Mouse (Mus musculus) lung, adult 2 months (tissue): ENCODE results near the gene Aff2. TPM values are rescaled to one million over a fixed set of nuclear protein-coding genes. Genes with fewer than 3 reads are reported as not detected.
A peak's percentile ranks its signal among the peaks of the same experiment; 100 is the strongest.

Experiments used
- DNase-seq: peaks from one replicate; pipeline ENCODE4 v3.0.0; 2022
- H3K4me1 ChIP-seq: fragments of 200-500 bp; 2 replicates; pipeline ENCODE4 v1.6.1; 2011; ENCODE audit warnings: low read length; ENCODE audit not compliant: control insufficient read depth, insufficient read depth
- H3K4me3 ChIP-seq: fragments of 200-500 bp; replicated peaks from 2 replicates; pipeline ENCODE3; 2011; ENCODE audit warnings: low read depth, mild to moderate bottlenecking, control low read depth, low read length; ENCODE audit errors: extremely low read depth
- CTCF ChIP-seq: fragments of 200-500 bp; IDR thresholded peaks from 2 replicates; pipeline ENCODE4 v1.5.1; 2011; ENCODE audit warnings: mild to moderate bottlenecking, low read length, control low read depth; ENCODE audit not compliant: insufficient read depth
- POLR2A ChIP-seq: fragments of 200-500 bp; IDR thresholded peaks from 2 replicates; pipeline ENCODE4 v1.6.1; 2011; ENCODE audit warnings: low read depth, mild to moderate bottlenecking, control low read depth, low read length, borderline replicate concordance; ENCODE audit errors: extremely low read depth
- WGBS: fragments of 180-500 bp; shearing (Covaris S2); methylation state at CpG from one replicate; pipeline ENCODE4 v1.1.7; 2018; 5-methylcytosine and 5-hydroxymethylcytosine counted together
- polyA plus RNA-seq: library from polyadenylated mRNA; depleted of rRNA; stranded (reverse); fragments of >200 nt; gene quantifications from 2 replicates; pipeline ENCODE4 v1.2.3, GENCODE M21; 2012; rRNA removed

Gene Aff2
- 0.79 and 1.3 TPM in 2 replicates for polyA plus RNA-seq

DNA sequence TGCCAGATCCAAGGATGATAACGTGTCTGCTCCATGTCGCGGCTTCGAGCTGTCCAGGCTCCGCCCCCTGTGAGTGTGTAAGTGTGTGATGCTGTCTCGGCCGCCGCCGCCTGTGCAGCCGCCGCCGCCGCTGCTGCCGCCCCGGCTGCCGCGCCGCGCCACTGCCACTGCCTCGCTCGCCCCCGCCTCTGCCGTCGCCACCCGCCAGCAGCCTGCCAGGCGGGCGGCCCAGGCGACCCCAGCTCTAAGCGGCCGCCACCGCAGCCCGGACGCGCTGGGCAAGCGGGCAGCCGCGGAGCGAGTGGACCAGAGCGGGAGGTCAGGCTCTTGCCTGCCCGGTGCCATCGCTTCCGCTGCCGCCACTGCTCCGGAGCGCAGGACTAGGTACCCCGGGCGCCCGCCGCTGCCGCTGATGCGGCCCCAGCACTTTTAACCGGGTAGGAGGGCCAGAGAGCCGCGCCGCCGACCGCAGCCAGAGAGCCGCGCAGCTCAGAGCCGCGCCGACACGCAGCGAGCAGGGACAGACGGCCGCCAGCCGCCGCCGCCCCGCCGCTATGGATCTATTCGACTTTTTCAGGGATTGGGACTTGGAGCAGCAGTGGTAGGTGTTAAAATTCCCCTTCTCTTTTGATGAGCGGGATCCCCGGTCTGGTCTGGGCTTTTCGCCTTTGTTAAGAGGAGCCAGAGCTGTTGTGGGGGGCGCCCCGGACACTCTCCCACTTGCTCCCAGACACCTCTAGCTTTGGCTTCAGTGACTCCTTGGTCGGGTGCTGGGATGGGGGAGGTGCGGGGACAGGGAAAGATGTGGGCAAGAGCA lies at the start of gene Aff2:
Aff2 (plus strand) TSS at position 57 of the 817 bp plus-strand sequence.
- peak within 1 kb of the TSS; percentile 45 for H3K4me3 ChIP-seq
- 19% methylated on average over 79 of the region's 79 CpGs for WGBS
- no peak for TF ChIP-seq CTCF
- no peak for TF ChIP-seq POLR2A
- no peak for DNase-seq
- H3K4me1 ChIP-seq = no peaks in the 10 kb centered on the region

DNA sequence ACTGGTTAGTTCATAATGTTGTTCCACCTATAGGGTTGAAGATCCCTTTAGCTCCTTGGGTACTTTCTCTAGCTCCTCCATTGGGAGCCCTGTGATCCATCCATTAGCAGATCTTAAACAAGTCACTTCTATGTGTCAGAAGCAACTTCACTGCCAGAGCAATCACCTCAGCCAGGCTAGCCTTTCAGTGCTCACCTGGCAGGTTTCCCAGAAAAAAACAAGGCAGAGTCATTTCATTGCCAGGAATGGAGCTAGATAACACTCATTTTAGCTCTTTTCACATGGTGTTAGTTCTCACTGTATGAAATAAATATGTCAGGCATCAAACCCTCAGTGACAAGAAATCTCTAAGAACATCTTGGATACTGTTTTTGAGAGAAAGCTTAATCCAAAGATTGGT lies 22.8 kb upstream of the Aff2 start:
- Histone ChIP-seq H3K4me1 (no peaks in the 10 kb centered on the region), H3K4me3 (no peak overlapping the region)
- no peak for DNase-seq
- TF ChIP-seq POLR2A (no peak), CTCF (no peak)

DNA sequence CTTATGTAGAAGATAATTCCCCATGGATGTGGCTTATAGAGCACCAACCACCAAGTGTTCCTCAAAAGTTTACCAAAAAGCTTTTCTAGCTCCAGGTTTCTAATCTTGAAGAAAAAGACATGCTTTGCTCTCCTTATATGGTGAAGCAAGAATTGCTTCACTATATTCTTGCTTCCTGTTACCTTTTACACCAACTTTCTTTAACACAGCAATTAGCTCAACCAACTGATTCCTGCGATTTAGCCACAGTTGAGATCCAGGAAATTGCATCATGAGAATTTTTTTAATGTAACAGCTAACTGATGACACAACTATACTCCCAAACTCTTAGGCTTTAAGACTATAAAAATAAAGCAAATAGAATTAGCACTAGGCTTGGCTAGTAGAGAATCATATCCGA lies 4.5 kb upstream of the Aff2 start:
- no peak for TF ChIP-seq CTCF
- no peak for TF ChIP-seq POLR2A

GRCm38 (mm10) chrX:69359360-69359759 lies 734 bp upstream of the Aff2 start:
- H3K4me1 ChIP-seq = no peaks in the 10 kb centered on the region
- WGBS = 41% methylated on average over 5 of the region's 5 CpGs
- no peak for DNase-seq
- no peak for TF ChIP-seq CTCF
- TF ChIP-seq POLR2A = no peak
- no peak overlapping the region for H3K4me3 ChIP-seq

More for the DNA sequence above, 4.5 kb upstream of the Aff2 start:
- WGBS = 69% methylated on average over 2 of the region's 2 CpGs
- Histone ChIP-seq H3K4me1 (no peaks in the 10 kb centered on the region), H3K4me3 (no peak overlapping the region)
- DNase-seq = no peak

- Histone ChIP-seq H3K4me1 (no peaks in the 10 kb centered on the region), H3K4me3 (no peak overlapping the region)
- TF ChIP-seq POLR2A (no peak), CTCF (no peak)
- 20% methylated on average over 4 of the region's 4 CpGs for WGBS
- DNase-seq = no peak
Observed at GRCm38 (mm10) chrX:69359885-69360237, 233 bp upstream of the Aff2 start.

- WGBS = 20% methylated on average over 10 of the region's 10 CpGs
- H3K4me1 ChIP-seq = no peaks in the 10 kb centered on the region
- H3K4me3 ChIP-seq = peak overlapping the region; percentile 45
- TF ChIP-seq CTCF (no peak), POLR2A (no peak)
- no peak for DNase-seq
Observed at GRCm38 (mm10) chrX:69361055-69361558, 1.0 kb downstream of the Aff2 start.

GRCm38 (mm10) chrX:69364198-69364597 lies 4.1 kb downstream of the Aff2 start:
- Histone ChIP-seq H3K4me3 (no peak overlapping the region), H3K4me1 (no peaks in the 10 kb centered on the region)
- 4% methylated on average over 2 of the region's 2 CpGs for WGBS
- no peak for DNase-seq
- TF ChIP-seq CTCF = no peak
- TF ChIP-seq POLR2A = no peak

- TF ChIP-seq POLR2A = no peak
- TF ChIP-seq CTCF = no peak
- 53% methylated on average over 2 of the region's 2 CpGs for WGBS
Observed at GRCm38 (mm10) chrX:69373341-69373740, 13.2 kb downstream of the Aff2 start.

DNA sequence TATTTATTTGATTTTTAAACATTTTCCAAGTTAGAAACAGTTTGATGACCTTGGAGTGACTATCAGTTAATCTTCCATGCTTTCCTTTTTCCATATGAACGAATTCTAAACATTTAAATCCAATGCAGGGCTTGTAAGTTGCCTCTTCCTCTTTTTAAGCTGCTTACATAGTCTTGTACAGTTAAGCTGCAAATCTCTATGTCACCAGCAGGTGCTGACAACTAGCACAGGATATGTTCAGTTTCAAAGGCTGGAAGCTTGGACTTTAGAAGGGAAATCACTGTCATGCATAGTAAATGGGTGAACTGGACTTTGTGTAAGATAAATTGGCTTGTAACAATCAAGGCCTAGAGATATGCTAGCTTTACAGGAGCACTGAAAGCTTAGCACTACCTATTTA lies 29.6 kb downstream of the Aff2 start:
- 14% methylated on average over 1 of the region's 1 CpGs for WGBS
- TF ChIP-seq POLR2A = no peak
- no peak for TF ChIP-seq CTCF
- H3K4me1 ChIP-seq = no peaks in the 10 kb centered on the region
- H3K4me3 ChIP-seq = no peak overlapping the region
- no peak for DNase-seq

More at GRCm38 (mm10) chrX:69373341-69373740, 13.2 kb downstream of the Aff2 start:
- no peaks in the 10 kb centered on the region for H3K4me1 ChIP-seq
- no peak for DNase-seq
- H3K4me3 ChIP-seq = no peak overlapping the region

DNA sequence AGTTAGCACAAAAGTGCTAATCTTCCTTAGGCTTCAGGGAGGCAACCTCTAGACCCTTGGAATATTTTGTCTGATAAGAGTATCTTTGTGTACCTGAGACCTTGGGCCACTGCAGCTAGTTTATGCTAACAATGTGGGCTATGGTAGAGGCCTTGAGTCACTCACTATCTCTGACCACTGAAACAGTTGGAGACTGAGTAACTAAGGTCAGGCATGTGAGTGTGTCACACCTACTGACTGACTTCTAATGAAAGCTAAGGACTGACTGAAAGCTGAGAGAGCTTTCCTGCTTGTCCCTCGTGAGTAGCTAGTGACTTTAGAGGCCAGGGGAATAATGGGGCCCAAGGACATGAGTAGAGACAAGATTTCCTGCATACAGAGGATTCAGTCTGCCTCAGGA lies 54.9 kb downstream of the Aff2 start:
- WGBS = 28% methylated on average over 1 of the region's 1 CpGs
- H3K4me1 ChIP-seq = no peaks in the 10 kb centered on the region
- no peak for TF ChIP-seq POLR2A
- no peak for TF ChIP-seq CTCF
- H3K4me3 ChIP-seq = no peak overlapping the region
- DNase-seq = no peak

DNA sequence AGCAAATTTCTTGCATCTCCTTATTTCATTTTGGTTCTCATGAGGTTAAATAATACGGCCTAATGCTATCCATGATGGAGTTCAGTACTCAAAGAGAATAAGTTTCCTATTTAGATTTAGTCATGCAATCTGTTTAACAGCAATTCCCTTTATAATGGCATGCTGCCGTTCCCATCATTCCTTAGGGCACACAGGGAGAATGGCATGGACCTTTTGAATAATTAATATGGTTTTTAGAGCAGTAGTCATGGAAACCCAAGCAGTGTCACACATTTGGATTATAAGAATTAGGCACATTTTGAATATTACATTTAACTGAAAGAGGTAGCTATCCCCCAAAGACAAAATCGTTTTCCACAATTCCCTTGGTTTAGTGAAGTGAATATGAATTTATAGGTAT lies 78.3 kb downstream of the Aff2 start:
- WGBS = 76% methylated on average over 3 of the region's 3 CpGs
- TF ChIP-seq POLR2A = no peak

More for the DNA sequence above, 78.3 kb downstream of the Aff2 start:
- H3K4me3 ChIP-seq = no peak overlapping the region
- H3K4me1 ChIP-seq = no peaks in the 10 kb centered on the region
- DNase-seq = no peak
